Mouse (Mus musculus) olfactory bulb, adult 2 months (tissue): ENCODE results near the gene Sez6l. TPM values are rescaled to one million over a fixed set of nuclear protein-coding genes. Genes with fewer than 3 reads are reported as not detected.
A peak's percentile ranks its signal among the peaks of the same experiment; 100 is the strongest.

Experiments used
- H3K27ac ChIP-seq: fragments of 200-500 bp; 2 replicates; pipeline ENCODE4 v1.5.1; 2012; ENCODE audit warnings: low read depth, low read length; ENCODE audit not compliant: insufficient read depth
- H3K4me1 ChIP-seq: fragments of 200-500 bp; 2 replicates; pipeline ENCODE4 v1.6.1; 2012; ENCODE audit warnings: low read length; ENCODE audit not compliant: control insufficient read depth, insufficient read depth
- H3K4me3 ChIP-seq: fragments of 200-500 bp; 2 replicates; pipeline ENCODE4 v1.5.1; 2012; ENCODE audit warnings: mild to moderate bottlenecking, low read depth, low read length, moderate library complexity; ENCODE audit not compliant: insufficient read depth
- CTCF ChIP-seq: fragments of 200-500 bp; IDR thresholded peaks from 2 replicates; pipeline ENCODE4 v1.5.1; 2012; ENCODE audit warnings: low read depth, mild to moderate bottlenecking, low read length, moderate library complexity; ENCODE audit not compliant: insufficient read depth
- POLR2A ChIP-seq: fragments of 200-500 bp; IDR thresholded peaks from 2 replicates; pipeline ENCODE4 v1.6.1; 2012; ENCODE audit warnings: mild to moderate bottlenecking, low read depth, low read length, moderate library complexity; ENCODE audit not compliant: insufficient read depth
- WGBS: fragments of 180-500 bp; shearing (Covaris S2); methylation state at CpG from one replicate; pipeline ENCODE4 v1.1.7; 2018; 5-methylcytosine and 5-hydroxymethylcytosine counted together
- polyA plus RNA-seq: library from polyadenylated mRNA; stranded (reverse); fragments of >200 nt; gene quantifications from 2 replicates; pipeline ENCODE4 v1.2.4, GENCODE M21; 2012; ENCODE audit warnings: low replicate concordance; ENCODE audit not compliant: missing spikeins, insufficient read depth, insufficient read length

Gene Sez6l
- polyA plus RNA-seq, 1 experiment = not detected

DNA sequence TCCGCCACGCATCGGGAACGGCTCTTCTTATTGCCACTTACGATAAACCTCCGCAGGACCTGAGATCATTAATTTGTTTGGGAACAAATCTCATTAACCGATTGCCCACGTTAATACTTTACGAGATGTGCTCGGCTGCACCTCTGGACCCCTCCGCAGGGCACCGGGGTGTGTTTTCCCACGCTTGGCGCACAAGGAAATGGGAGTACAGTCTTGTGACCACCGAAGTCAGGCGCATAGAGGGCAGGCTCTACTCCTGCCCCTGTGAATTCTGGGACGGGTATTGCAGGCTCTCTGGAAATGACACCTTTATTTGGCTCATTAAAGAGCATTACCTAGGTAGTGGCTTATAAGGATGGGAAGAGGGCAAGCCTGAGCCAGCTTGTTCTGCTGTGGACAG, 11.9 kb downstream of the Sez6l start:
- 93% methylated on average over 17 of the region's 17 CpGs for WGBS
- no peak overlapping the region for H3K4me3 ChIP-seq

GRCm38 (mm10) chr5:112560869-112561499, 16.0 kb downstream of the Sez6l start:
- peaks cover 39% of the 10 kb centered on the region for H3K4me1 ChIP-seq
- H3K27ac ChIP-seq = peak overlapping the region; percentile 10; the same call in 1 of the 2 replicates
- no peak for TF ChIP-seq CTCF
- WGBS = 42% methylated on average over 15 of the region's 15 CpGs
- no peak overlapping the region for H3K4me3 ChIP-seq

More for the DNA sequence above, 11.9 kb downstream of the Sez6l start:
- no peak overlapping the region for H3K27ac ChIP-seq
- H3K4me1 ChIP-seq = peaks cover 29% of the 10 kb centered on the region
- TF ChIP-seq CTCF (no peak), POLR2A (no peak)

DNA sequence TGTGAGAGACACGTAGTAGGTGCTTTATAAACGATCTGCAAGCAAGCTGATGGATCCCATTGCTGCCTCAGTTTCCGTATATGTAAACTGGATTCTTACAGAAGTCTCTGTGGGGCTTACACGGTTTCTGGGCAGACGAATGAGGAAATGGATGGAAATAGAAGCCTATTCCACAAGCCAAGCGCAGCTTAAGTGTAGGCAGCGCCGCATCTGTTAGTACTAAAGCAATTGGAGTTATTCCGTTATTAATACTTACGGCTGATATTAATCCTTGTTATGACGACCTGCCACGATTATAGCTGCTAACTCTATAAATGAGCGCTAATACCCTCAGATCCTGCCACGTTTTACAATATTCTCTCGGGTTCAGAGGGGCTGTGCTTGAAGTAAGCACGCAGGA, 16.8 kb downstream of the Sez6l start:
- Histone ChIP-seq H3K4me1 (peaks cover 44% of the 10 kb centered on the region), H3K4me3 (no peak overlapping the region), H3K27ac (0 out of 2 replicates have a peak overlapping the region, but pooled peaks have one; percentile 3)
- 51% methylated on average over 16 of the region's 16 CpGs for WGBS
- TF ChIP-seq POLR2A = no peak
- TF ChIP-seq CTCF = no peak

DNA sequence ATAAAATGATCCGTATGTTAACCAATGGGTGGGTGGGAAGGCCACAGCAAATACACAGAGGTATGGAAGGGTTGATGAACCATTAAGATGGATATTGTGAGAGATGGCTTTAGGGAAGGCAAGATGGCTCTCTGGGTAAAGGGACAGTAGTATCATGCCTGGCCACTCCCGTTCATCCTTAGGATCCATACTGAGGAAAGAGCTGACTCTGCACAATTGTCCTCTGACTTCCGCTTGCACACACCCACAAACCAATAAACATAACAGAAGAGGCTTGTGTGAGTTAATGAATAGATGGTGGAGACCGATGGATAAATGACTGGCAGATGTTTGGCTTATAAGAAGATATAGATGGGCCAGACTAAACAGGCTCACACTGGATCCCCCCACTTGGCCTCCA, 19.6 kb downstream of the Sez6l start:
- TF ChIP-seq POLR2A (no peak), CTCF (no peak)
- 84% methylated on average over 4 of the region's 4 CpGs for WGBS
- no peak overlapping the region for H3K4me3 ChIP-seq
- peaks cover 49% of the 10 kb centered on the region for H3K4me1 ChIP-seq
- H3K27ac ChIP-seq = no peak overlapping the region

GRCm38 (mm10) chr5:112556640-112557039, 20.3 kb downstream of the Sez6l start:
- H3K4me1 ChIP-seq = peaks cover 52% of the 10 kb centered on the region
- TF ChIP-seq POLR2A (no peak), CTCF (no peak)
- 74% methylated on average over 3 of the region's 3 CpGs for WGBS
- no peak overlapping the region for H3K4me3 ChIP-seq
- no peak overlapping the region for H3K27ac ChIP-seq

- no peak overlapping the region for H3K4me3 ChIP-seq
- H3K4me1 ChIP-seq = peaks cover 59% of the 10 kb centered on the region
- H3K27ac ChIP-seq = peak overlapping the region; percentile 72
- WGBS = 30% methylated on average over 10 of the region's 10 CpGs
- TF ChIP-seq POLR2A (no peak), CTCF (no peak)
Observed at GRCm38 (mm10) chr5:112554508-112554907, 22.5 kb downstream of the Sez6l start.

DNA sequence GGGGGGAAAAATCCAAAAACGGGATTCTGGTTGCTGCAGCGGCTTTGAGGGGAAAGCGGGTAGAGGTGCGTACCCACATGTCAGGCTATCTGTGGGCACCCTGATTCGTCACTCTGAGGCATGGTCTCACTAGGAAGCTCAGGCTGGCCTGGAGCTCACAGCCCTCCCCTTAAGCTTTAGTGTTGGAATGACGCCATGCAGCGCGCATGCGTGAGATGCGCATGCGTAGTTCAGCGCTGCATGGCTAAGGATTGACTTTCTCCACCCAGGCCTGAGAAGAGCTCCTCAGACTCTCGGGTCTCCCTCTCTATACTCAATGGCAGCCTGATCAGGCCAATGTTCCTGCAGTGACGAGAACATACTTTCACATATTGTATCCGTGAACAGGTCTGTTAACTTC, 24.2 kb downstream of the Sez6l start:
- 57% methylated on average over 15 of the region's 15 CpGs for WGBS

GRCm38 (mm10) chr5:112551975-112552728, 24.8 kb downstream of the Sez6l start:
- Histone ChIP-seq H3K4me3 (no peak overlapping the region), H3K27ac (peak overlapping the region; percentile 100), H3K4me1 (peaks cover 63% of the 10 kb centered on the region)
- 20% methylated on average over 17 of the region's 17 CpGs for WGBS
- TF ChIP-seq CTCF (no peak), POLR2A (no peak)

More for the DNA sequence above, 24.2 kb downstream of the Sez6l start:
- Histone ChIP-seq H3K27ac (peak overlapping the region; percentile 82), H3K4me1 (peaks cover 63% of the 10 kb centered on the region), H3K4me3 (no peak overlapping the region)
- TF ChIP-seq POLR2A (no peak; the same call in 1 of the 2 replicates), CTCF (no peak)

DNA sequence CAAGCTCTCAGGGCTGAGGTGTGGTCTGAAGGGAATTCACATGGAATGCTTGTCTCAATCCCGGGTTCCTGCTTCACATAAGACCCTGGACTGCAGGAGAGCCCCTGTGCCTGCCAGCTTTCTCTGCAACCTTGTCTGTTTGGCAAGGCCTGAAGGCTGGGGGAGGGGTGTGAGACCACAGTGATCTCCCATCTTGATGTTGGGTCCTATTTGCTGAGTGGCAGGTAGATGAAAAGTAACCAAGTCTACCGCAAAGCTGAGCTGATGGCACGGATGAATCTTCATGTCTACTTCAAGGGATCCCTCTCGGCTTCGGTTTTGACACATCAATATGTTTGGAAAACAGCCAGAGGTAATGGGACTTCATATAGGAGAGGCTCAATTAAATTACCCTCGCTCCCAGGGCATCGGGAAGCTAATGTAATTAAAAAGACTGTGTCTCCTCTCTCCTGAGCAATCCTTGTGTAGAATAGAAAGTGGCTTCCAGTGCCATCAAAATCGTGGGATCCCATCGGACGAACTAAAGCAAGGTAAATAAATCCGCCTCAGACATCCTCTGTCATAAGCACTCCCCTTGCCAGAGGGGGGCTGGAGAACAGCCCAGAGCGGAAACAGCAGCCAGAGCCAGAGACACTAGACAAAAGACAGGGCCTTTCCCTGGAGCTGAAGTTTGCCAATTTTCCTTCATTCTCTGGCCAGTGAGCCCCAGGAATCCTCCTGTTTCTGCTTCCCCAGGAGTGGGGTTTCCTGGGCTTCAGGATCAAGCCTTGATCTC, 28.0 kb downstream of the Sez6l start:
- TF ChIP-seq POLR2A = no peak
- TF ChIP-seq CTCF = no peak
- Histone ChIP-seq H3K27ac (no peak overlapping the region; the same call in 1 of the 2 replicates), H3K4me3 (no peak overlapping the region), H3K4me1 (peaks cover 56% of the 10 kb centered on the region)
- 35% methylated on average over 12 of the region's 12 CpGs for WGBS
